Mouse (Mus musculus) forebrain, embryonic 12.5 days (tissue): ENCODE data around the gene Plppr1. TPM values are rescaled to one million over a fixed set of nuclear protein-coding genes. Genes with fewer than 3 reads are reported as not detected.

Experiments used
- ATAC-seq: fragments of 200-750 bp; cut with Nextera tagmentation; 2 replicates; pipeline ENCODE4 v1.8.0; 2017; ENCODE audit warnings: moderate TSS enrichment; ENCODE audit not compliant: low FRiP score
- H3K27ac ChIP-seq: fragments of 300-500 bp; sonication (generic); 2 replicates; pipeline ENCODE4 v1.5.1; 2016; ENCODE audit warnings: mild to moderate bottlenecking
- H3K27me3 ChIP-seq: fragments of 300-500 bp; sonication (generic); 2 replicates; pipeline ENCODE4 v1.6.1; 2016; ENCODE audit warnings: mild to moderate bottlenecking
- H3K36me3 ChIP-seq: fragments of 300-500 bp; sonication (generic); replicated peaks from 2 replicates; pipeline ENCODE4 v1.6.1; 2016; ENCODE audit warnings: mild to moderate bottlenecking
- H3K4me1 ChIP-seq: fragments of 300-500 bp; sonication (generic); 2 replicates; pipeline ENCODE4 v1.6.1; 2016
- H3K4me2 ChIP-seq: fragments of 300-500 bp; sonication (generic); 2 replicates; pipeline ENCODE4 v1.6.1; 2016; ENCODE audit warnings: mild to moderate bottlenecking, moderate library complexity
- H3K4me3 ChIP-seq: fragments of 300-500 bp; sonication (generic); replicated peaks from 2 replicates; pipeline ENCODE4 v1.5.1; 2016; ENCODE audit warnings: mild to moderate bottlenecking
- H3K9ac ChIP-seq: fragments of 300-500 bp; sonication (generic); 2 replicates; pipeline ENCODE4 v1.6.1; 2016; ENCODE audit warnings: mild to moderate bottlenecking
- H3K9me3 ChIP-seq: fragments of 300-500 bp; sonication (generic); 2 replicates; pipeline ENCODE4 v1.6.1; 2016
- WGBS: fragments of 180-500 bp; shearing (Covaris S2); methylation state at CpG from one replicate; pipeline ENCODE4 v1.1.7; 2016; 5-methylcytosine and 5-hydroxymethylcytosine counted together
- polyA plus RNA-seq: library from polyadenylated mRNA; unstranded; fragments of >200 nt; fragmentation: Nextera tagmentation; extraction: Ambion mirVana; gene quantifications from 2 replicates; pipeline ENCODE4 v1.2.1, GENCODE M21; 2016

Gene Plppr1
- polyA plus RNA-seq, 1 experiment from 2014 or later, result 20.4 TPM

- WGBS, result 13% methylated on average over 1 of the region's 1 CpGs
- Histone ChIP-seq H3K27ac (no peak overlapping the region), H3K9ac (no peak overlapping the region), H3K36me3 (no peaks in the 10 kb centered on the region), H3K27me3 (no peaks in the 10 kb centered on the region), H3K4me2 (no peak overlapping the region), H3K9me3 (no peaks in the 10 kb centered on the region), H3K4me3 (no peak overlapping the region), H3K4me1 (peaks cover 10% of the 10 kb centered on the region; the same call in 1 of the 2 replicates)
- ATAC-seq, result no peak
Measured at GRCm38 (mm10) chr4:49079399-49079798, 20.3 kb downstream of the Plppr1 start.

DNA sequence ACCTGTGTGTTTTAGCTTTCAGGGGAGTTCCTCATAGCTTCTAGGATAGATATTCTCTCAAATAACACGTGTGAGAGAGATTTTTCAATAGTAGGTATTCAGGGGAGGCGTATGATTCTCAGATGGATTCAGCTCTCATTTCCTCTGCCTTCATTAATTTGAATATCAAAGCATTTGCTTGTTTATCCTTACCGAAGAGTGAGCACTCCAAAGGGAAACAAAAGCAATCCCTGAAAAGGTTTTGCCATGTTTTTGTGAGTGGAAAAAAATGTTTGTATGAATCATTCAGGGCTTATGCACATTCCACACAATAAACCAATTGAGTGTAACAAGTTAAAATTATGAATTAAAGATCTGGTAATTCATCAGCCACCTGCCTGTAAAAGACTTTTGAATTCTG lies 29.1 kb downstream of the Plppr1 start:
- WGBS, result 20% methylated on average over 3 of the region's 3 CpGs
- Histone ChIP-seq H3K9me3 (no peaks in the 10 kb centered on the region), H3K36me3 (no peaks in the 10 kb centered on the region), H3K4me1 (0 out of 2 replicates have a peak, but pooled peaks cover 4% of the 10 kb centered on the region), H3K4me3 (no peak overlapping the region), H3K27ac (no peak overlapping the region), H3K27me3 (no peaks in the 10 kb centered on the region), H3K4me2 (no peak overlapping the region), H3K9ac (no peak overlapping the region)
- no peak for ATAC-seq

- Histone ChIP-seq H3K4me2 (no peak overlapping the region), H3K9ac (no peak overlapping the region), H3K36me3 (no peaks in the 10 kb centered on the region), H3K27me3 (no peaks in the 10 kb centered on the region), H3K27ac (no peak overlapping the region), H3K4me1 (0 out of 2 replicates have a peak, but pooled peaks cover 4% of the 10 kb centered on the region), H3K9me3 (no peaks in the 10 kb centered on the region), H3K4me3 (no peak overlapping the region)
- WGBS, result 94% methylated on average over 1 of the region's 1 CpGs
- ATAC-seq, result no peak
Measured at GRCm38 (mm10) chr4:49090461-49090860, 31.4 kb downstream of the Plppr1 start.

DNA sequence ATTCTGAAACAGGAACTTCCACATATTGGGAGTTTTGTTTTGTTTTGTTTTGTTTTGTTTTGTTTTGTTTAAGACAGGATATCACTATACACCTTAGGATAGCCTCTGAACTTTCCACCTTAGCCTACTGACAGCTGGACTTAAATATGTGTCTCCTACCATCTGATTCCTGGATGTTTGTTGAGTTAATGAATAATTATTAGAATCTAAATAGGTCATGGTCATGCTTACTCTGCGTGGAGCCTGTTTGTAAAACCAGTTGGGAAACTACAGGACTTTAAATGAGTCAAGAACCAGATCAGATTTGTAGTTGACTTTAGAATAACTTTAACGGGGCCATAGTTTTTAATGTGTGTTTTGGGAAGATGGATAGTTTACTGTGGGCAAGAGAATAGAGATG lies 40.4 kb downstream of the Plppr1 start:
- peaks cover 2% of the 10 kb centered on the region; the same call in 1 of the 2 replicates for H3K36me3 ChIP-seq
- peaks cover 9% of the 10 kb centered on the region; the same call in 1 of the 2 replicates for H3K4me1 ChIP-seq
- no peak overlapping the region for H3K27ac ChIP-seq
- no peaks in the 10 kb centered on the region for H3K27me3 ChIP-seq
- H3K9me3 ChIP-seq, result no peaks in the 10 kb centered on the region
- H3K9ac ChIP-seq, result no peak overlapping the region
- no peak overlapping the region for H3K4me3 ChIP-seq
- ATAC-seq, result no peak
- H3K4me2 ChIP-seq, result no peak overlapping the region
- 85% methylated on average over 2 of the region's 2 CpGs for WGBS

DNA sequence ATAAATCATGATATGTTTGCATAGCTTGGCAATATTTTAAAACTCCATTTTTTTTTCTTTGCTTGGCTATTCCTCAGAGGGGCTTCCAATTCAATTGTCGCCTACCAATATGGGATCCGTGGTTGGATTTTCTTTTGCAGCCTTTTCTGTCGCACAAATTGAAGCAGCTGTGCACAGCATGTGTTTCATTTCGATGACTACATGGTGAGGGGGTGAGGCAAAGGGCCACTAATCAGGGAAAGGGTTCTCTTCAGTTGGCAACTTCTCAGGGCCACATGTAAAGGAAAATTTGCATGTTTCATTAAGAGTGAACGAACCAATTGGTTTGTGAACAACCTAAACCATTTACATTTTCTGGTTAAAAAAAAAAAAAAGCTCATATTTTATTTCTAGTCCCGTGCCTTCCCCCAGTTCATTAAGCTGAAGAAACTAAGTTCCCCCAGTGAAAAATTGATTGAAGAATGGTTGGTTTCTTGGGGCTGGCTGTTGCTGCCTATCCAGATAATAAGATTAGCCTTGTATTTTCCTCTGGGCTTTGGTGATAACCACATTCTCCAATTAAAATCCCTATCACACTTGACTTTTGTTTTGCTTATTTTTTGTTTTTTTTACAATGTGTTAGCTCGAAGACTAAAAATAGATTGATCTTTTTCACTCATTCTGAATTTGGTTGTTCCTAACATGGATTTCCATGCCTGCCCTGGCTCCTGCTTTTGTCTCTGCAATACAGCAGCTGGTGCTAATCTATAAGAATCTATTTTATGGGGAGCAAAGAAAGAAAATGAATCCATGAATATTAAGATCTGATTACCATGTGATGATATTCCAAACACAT lies 43.1 kb downstream of the Plppr1 start:
- H3K9ac ChIP-seq, result no peak overlapping the region
- no peak overlapping the region for H3K4me3 ChIP-seq
- ATAC-seq, result peak; percentile 49; the same call in 1 of the 2 replicates
- H3K4me1 ChIP-seq, result peaks cover 9% of the 10 kb centered on the region; the same call in 1 of the 2 replicates
- H3K36me3 ChIP-seq, result peaks cover 2% of the 10 kb centered on the region; the same call in 1 of the 2 replicates
- 35% methylated on average over 7 of the region's 7 CpGs for WGBS
- no peak overlapping the region for H3K27ac ChIP-seq
- no peaks in the 10 kb centered on the region for H3K9me3 ChIP-seq
- no peak overlapping the region for H3K4me2 ChIP-seq
- H3K27me3 ChIP-seq, result no peaks in the 10 kb centered on the region

DNA sequence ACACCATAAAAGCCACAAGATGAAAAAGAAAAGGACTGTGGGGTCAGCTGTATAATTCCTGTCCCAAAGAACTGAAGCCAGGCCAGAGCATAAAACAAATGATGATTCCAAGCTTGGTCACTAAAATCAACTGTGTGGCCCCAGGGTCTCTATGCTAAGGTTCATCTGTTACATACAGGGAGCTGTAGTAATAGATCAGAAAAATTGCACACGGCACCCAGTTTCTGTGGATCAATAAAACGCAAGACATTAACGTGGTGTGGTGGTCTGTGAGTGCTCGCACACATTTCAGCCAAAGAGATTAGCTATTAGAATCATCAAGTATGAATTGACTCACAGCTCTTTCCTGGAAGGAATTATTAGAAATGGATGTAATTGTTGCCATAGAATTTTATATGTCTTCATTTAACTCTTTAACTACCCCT lies 43.7 kb downstream of the Plppr1 start:
- Histone ChIP-seq H3K27ac (no peak overlapping the region), H3K4me2 (no peak overlapping the region), H3K9me3 (no peaks in the 10 kb centered on the region), H3K4me3 (no peak overlapping the region), H3K4me1 (peaks cover 9% of the 10 kb centered on the region; the same call in 1 of the 2 replicates), H3K36me3 (peaks cover 2% of the 10 kb centered on the region; the same call in 1 of the 2 replicates), H3K9ac (no peak overlapping the region), H3K27me3 (no peaks in the 10 kb centered on the region)
- WGBS, result 73% methylated on average over 4 of the region's 4 CpGs
- peak; percentile 5; the same call in 1 of the 2 replicates for ATAC-seq

- Histone ChIP-seq H3K4me3 (no peak overlapping the region), H3K9ac (no peak overlapping the region), H3K4me2 (no peak overlapping the region), H3K9me3 (no peaks in the 10 kb centered on the region), H3K4me1 (peaks cover 20% of the 10 kb centered on the region; the same call in 1 of the 2 replicates), H3K36me3 (peaks cover 2% of the 10 kb centered on the region; the same call in 1 of the 2 replicates), H3K27ac (no peak overlapping the region), H3K27me3 (no peaks in the 10 kb centered on the region)
- ATAC-seq, result no peak
- WGBS, result 89% methylated on average over 8 of the region's 8 CpGs
Measured at GRCm38 (mm10) chr4:49104860-49105259, 45.8 kb downstream of the Plppr1 start.

DNA sequence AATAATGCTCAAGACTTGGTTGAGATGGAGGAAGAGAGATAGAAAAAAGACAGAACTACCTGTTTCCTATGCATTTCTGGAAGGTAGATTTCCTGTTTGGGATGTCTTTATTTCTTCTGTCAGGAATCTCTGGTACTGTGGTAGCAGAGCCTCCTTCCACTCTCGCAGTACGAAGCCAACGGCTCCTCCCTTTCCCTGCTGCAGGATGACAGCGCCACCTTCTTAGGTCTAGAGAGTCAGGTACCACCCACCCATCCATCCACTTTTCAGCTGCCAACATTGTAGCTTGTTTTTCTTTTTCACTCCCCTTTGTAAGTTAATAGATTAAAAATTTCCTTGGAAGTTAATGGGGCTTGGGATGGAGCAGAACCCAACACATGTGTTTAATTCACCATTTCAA lies 48.8 kb downstream of the Plppr1 start:
- ATAC-seq, result no peak
- Histone ChIP-seq H3K4me1 (peaks cover 14% of the 10 kb centered on the region; the same call in 1 of the 2 replicates), H3K4me3 (no peak overlapping the region), H3K4me2 (no peak overlapping the region), H3K9me3 (no peaks in the 10 kb centered on the region), H3K36me3 (no peaks in the 10 kb centered on the region), H3K9ac (no peak overlapping the region), H3K27ac (no peak overlapping the region), H3K27me3 (no peaks in the 10 kb centered on the region)
- WGBS, result 86% methylated on average over 4 of the region's 4 CpGs

GRCm38 (mm10) chr4:49108371-49108770 lies 49.3 kb downstream of the Plppr1 start:
- WGBS, result 60% methylated on average over 8 of the region's 8 CpGs
- ATAC-seq, result no peak
- no peaks in the 10 kb centered on the region for H3K36me3 ChIP-seq
- no peaks in the 10 kb centered on the region for H3K9me3 ChIP-seq
- H3K27me3 ChIP-seq, result no peaks in the 10 kb centered on the region
- H3K9ac ChIP-seq, result no peak overlapping the region
- no peak overlapping the region for H3K4me2 ChIP-seq
- no peak overlapping the region for H3K4me3 ChIP-seq
- no peak overlapping the region for H3K27ac ChIP-seq
- peaks cover 14% of the 10 kb centered on the region; the same call in 1 of the 2 replicates for H3K4me1 ChIP-seq

- H3K36me3 ChIP-seq, result no peaks in the 10 kb centered on the region
- no peak for ATAC-seq
- peaks cover 14% of the 10 kb centered on the region; the same call in 1 of the 2 replicates for H3K4me1 ChIP-seq
- 52% methylated on average over 5 of the region's 5 CpGs for WGBS
- no peaks in the 10 kb centered on the region for H3K27me3 ChIP-seq
- no peak overlapping the region for H3K4me2 ChIP-seq
- H3K4me3 ChIP-seq, result no peak overlapping the region
- no peak overlapping the region for H3K27ac ChIP-seq
- no peak overlapping the region for H3K9ac ChIP-seq
- no peaks in the 10 kb centered on the region for H3K9me3 ChIP-seq
Measured at GRCm38 (mm10) chr4:49109989-49110388, 50.9 kb downstream of the Plppr1 start.

GRCm38 (mm10) chr4:49118842-49119241 lies 59.8 kb downstream of the Plppr1 start:
- H3K36me3 ChIP-seq, result no peaks in the 10 kb centered on the region
- ATAC-seq, result no peak
- H3K4me2 ChIP-seq, result no peak overlapping the region
- H3K27me3 ChIP-seq, result no peaks in the 10 kb centered on the region
- H3K4me1 ChIP-seq, result no peaks in the 10 kb centered on the region
- H3K27ac ChIP-seq, result no peak overlapping the region
- 84% methylated on average over 2 of the region's 2 CpGs for WGBS
- H3K9me3 ChIP-seq, result no peaks in the 10 kb centered on the region
- no peak overlapping the region for H3K4me3 ChIP-seq
- H3K9ac ChIP-seq, result no peak overlapping the region

DNA sequence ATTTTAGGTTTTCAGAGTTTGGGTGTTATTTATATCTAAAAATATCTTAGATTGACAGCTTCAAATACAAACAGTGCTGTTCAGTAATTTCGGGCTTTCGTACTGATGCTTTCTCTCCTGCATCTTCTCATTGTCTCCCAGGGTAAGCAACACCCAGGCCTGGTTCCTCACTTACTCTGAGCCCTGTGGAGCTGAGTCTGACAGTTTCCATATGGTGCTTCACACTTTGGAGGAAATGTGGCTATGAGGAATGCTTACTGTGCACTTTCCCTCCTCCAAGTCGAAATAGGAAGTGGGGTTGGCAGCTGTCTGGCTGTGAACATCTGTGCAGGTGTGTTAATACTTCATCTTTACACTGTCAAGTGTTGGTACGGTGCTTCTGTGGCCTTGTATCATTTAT lies 85.7 kb downstream of the Plppr1 start:
- no peaks in the 10 kb centered on the region for H3K27me3 ChIP-seq
- H3K4me1 ChIP-seq, result no peaks in the 10 kb centered on the region
- H3K4me2 ChIP-seq, result no peak overlapping the region
- H3K27ac ChIP-seq, result no peak overlapping the region
- no peaks in the 10 kb centered on the region for H3K36me3 ChIP-seq
- H3K4me3 ChIP-seq, result no peak overlapping the region
- ATAC-seq, result no peak
- H3K9ac ChIP-seq, result no peak overlapping the region
- 76% methylated on average over 4 of the region's 4 CpGs for WGBS
- no peaks in the 10 kb centered on the region for H3K9me3 ChIP-seq

DNA sequence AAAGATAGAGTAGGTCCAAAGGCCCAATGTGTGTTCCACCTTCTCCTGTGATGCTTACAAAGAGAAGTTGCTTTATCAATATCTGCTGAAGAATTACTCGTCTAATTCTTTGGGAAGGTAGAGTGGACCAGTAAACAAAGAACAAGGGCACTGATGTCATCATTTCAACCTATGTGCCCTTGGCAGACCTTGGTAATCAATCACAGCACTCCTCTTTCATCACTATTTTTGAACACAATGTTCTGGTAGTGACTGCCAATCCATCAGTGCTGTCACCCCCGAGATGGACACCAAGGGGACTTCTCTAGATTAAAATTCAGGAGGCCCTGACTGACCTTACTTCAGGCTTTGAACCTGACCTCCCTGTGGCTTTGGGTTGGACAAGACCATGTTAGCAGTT lies 89.7 kb downstream of the Plppr1 start:
- no peak for ATAC-seq
- no peak overlapping the region for H3K27ac ChIP-seq
- 69% methylated on average over 2 of the region's 2 CpGs for WGBS
- no peak overlapping the region for H3K4me3 ChIP-seq
- H3K4me1 ChIP-seq, result peaks cover 4% of the 10 kb centered on the region; the same call in 1 of the 2 replicates
- H3K4me2 ChIP-seq, result no peak overlapping the region
- no peak overlapping the region for H3K9ac ChIP-seq
- no peaks in the 10 kb centered on the region for H3K27me3 ChIP-seq
- H3K36me3 ChIP-seq, result no peaks in the 10 kb centered on the region
- H3K9me3 ChIP-seq, result no peaks in the 10 kb centered on the region
